Mouse (Mus musculus): ENCODE data around the gene Dennd4b.
A peak's percentile ranks its signal among the peaks of the same experiment; 100 is the strongest.
"Not testable (repeated sequence)": the region's sequence is repeated elsewhere in the genome, so short reads cannot be mapped to it uniquely, and the experiment has no call there.

The Dennd4b gene

GRCm38 (mm10) chr3:90253174-90253573 is 11.8 kb upstream of the Dennd4b start:
- not testable (repeated sequence) for DNase-seq (ENCODE audit: low read depth)

DNA sequence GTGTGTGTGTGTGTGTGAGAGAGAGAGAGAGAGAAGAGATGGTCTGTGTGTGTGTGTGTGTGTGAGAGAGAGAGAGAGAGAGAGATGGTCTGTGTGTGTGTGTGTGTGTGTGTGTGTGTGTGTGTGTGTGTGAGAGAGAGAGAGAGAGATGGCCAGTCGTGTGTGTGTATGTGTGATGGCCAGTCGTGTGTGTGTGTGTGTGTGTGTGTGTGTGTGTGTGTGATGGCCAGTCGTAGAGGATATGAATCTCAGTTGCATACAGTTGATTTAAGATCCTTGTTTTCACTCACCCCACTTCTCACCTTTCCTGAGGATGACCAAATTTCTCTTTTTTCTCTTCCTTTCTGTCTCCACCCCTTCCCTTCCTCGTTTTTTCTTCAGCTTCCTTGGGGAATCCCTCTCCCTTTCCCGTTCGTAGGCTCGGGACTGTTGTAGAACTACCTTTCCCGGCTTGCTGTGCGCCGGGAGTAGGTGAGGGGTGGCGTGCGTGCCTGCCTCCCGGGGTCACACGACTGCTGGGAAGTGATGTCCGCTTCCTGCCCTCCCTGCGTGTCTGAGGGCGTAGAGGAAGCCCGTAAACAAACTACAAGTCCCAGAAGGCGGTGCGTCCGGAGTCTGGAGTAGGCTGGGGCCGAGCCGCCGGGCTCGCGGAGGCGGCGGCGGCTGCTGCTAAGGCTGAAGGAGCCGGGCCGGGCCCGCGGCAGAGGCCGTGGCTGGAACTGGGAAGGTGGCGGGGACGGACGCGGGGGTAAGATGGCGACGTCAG is 11.1 kb upstream of the Dennd4b start, which contains the start of gene Crtc2:
TSS of gene Crtc2 (plus strand) at position 511 of the 766 bp plus-strand sequence.
- DNase-seq (ENCODE audit: low read depth), result peak; percentile 90

DNA sequence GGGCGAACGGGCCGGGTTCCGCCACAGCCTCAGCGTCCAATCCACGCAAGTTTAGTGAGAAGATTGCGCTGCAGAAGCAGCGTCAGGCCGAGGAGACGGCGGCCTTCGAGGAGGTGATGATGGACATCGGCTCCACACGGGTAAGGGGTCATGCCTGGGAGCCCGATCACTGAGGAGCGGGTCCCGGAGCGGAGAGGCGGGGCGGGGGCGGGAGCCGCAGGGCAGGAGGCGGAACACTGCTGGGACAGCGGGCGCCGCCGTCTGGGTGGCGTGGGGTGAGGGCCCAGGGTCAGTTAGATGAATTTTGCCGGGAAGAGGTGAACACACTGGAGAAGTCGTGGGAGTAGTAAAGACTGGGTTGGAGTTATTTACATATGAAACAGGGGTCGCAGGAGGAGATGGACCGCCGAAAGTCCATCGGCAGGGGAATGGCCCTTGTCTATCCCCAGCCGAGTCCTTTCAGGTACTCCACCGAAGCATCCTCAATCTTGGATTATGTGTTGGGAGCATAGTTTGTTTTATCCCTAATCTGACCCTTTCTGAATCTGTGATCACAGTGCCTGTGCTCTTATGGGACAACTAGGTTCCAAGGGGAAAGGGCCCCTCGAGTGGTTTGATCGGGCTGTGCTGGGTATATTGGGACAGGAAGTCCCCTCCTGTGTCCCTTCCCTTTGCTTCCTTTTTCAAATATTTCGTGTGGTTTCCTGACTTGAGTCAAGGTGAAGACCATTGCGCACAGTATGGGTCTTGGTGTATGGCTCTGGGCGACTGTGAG is 10.4 kb upstream of the Dennd4b start:
- DNase-seq (ENCODE audit: low read depth), result no peak

GRCm38 (mm10) chr3:90255194-90255565 is 9.8 kb upstream of the Dennd4b start:
- DNase-seq (ENCODE audit: low read depth), result no peak

- DNase-seq (ENCODE audit: low read depth), result no peak
Observed at GRCm38 (mm10) chr3:90255784-90256353, 9.1 kb upstream of the Dennd4b start.

DNA sequence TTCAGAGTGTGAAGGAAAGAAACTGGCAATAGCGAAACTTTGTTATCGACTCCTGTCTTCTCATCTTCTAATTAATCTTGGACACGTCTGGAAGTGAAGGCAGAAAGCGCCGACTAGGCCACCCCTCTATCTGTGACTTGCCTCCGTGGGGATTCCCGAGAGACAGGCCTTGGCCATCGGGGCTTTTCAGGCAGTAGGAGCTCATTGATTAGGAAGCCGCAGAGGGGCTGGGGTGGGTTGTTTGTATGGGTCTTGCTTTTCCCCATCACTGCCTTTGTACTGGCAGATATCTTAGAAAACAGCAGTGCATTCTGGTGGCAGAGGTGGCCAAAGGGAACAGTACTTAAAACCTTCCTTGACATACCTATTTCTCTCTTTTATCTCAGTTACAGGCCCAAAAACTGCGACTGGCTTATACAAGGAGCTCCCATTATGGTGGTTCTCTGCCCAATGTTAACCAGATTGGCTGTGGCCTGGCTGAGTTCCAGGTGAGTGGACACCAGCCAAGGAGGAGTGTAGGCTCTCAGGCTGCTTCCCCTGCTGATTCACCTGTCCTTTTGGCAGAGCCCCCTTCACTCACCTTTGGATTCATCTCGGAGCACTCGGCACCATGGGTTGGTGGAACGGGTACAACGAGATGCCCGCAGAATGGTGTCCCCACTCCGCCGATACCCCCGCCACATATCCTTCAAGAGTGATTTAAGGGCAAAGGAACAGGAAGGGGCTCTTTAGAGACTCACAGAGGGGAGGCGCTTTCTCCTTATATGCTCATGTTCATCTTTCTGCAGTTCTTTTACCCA is 8.1 kb upstream of the Dennd4b start:
- DNase-seq (ENCODE audit: low read depth), result no peak

- DNase-seq (ENCODE audit: low read depth), result no peak
Observed at GRCm38 (mm10) chr3:90258521-90258920, 6.5 kb upstream of the Dennd4b start.

DNA sequence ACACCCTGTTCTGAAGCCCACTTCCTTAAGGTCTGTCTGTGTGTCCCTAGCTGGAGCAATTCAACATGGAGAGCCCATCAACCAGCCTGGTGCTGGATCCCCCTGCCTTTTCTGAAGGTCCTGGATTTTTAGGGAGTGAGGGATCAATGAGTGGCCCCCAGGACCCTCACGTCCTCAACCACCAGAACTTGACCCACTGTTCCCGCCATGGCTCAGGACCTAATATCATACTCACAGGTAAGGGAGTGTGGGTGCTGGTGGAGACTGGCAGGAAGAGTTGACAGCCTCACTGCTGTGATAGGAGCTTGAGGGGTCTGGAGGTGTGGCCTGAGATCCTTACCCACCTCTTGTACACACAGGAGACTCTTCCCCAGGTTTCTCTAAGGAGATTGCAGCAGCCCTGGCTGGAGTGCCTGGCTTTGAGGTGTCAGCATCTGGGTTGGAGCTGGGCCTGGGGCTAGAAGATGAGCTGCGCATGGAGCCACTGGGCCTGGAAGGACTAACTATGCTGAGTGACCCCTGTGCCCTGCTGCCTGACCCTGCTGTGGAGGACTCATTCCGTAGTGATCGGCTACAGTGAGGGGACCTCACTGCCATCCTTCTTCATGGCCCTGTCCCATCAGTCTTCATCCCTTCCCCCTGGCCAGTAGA is 1.7 kb upstream of the Dennd4b start:
- DNase-seq (ENCODE audit: low read depth), result no peak

GRCm38 (mm10) chr3:90264687-90265033 is 325 bp upstream of the Dennd4b start:
- DNase-seq (ENCODE audit: low read depth), result no peak

GRCm38 (mm10) chr3:90265932-90266741 is 1.2 kb downstream of the Dennd4b start:
- DNase-seq (ENCODE audit: low read depth), result no peak

DNA sequence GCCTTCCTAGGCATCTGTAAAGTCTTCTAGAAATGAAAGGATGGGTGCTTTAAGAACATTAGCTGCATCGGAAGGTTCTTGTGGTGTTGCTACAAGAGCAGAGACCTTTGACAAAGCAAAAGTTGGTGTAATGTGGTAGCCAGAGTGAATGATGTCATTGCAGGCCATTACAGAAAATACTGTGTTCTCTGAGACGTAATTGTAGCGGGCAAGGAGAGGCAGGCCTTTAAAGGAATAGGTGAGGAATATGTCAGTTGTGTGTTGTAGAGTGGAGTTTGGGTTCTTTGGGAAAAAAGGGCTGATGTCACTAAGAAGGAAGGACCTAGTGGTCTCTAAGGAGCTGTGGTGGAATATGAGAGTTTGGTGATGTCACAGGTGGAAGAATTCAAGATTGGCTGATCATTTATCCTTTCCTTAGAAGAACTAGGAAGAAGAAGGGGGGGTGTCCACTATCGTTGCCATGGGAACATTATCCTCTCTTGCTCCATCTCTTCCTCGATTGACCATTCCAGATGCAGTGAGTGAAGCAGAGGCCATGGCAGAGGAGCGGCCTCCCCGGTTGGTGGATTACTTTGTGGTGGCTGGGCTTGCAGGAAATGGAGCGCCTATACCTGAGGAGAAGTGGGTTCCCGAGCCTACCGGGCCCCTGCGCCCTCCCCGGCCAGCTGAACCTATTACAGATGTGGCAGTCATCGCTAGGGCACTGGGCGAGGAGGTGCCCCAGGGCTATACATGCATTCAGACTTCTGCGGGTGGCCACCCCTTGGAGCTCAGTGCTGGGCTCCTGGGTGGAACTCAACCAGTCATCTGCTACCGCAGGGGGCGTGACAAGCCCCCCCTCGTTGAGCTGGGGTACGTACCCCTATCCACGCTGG is 2.2 kb downstream of the Dennd4b start:
- no peak for DNase-seq (ENCODE audit: low read depth)

GRCm38 (mm10) chr3:90268190-90268589 is 3.2 kb downstream of the Dennd4b start:
- DNase-seq (ENCODE audit: low read depth), result no peak

DNA sequence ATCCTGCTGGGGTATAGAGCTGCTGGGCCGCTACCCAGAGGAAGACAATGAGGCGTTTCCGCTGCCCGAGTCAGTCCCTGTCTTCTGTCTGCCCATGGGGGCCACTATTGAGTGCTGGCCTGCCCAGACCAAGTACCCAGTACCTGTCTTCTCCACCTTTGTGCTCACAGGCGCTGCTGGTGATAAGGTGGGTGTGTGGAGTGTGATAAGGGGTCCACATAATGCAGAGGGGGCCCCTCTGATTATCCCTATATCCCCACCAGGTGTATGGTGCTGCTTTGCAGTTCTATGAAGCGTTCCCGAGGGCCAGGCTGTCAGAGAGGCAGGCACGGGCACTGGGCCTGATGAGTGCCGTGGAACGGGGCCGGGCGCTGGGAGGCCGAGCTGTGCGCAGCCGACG is 4.0 kb downstream of the Dennd4b start:
- no peak for DNase-seq (ENCODE audit: low read depth)

DNA sequence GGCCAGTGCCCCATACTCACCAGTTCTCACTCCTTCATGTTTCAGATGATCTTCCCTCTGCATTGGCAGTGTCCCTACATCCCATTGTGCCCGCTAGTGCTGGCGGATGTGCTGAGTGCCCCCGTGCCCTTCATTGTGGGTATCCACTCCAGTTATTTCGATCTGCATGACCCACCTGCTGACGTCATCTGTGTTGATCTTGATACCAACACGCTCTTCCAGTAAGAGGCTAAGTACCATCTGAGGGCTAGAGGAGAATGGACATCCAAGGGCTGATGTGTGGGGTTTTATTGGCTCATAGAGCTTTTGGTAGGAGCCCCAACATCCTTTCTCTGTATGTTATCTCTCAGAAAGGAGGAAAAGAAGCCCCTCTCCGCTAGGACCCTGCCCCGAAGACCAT is 5.8 kb downstream of the Dennd4b start:
- no peak for DNase-seq (ENCODE audit: low read depth)

DNA sequence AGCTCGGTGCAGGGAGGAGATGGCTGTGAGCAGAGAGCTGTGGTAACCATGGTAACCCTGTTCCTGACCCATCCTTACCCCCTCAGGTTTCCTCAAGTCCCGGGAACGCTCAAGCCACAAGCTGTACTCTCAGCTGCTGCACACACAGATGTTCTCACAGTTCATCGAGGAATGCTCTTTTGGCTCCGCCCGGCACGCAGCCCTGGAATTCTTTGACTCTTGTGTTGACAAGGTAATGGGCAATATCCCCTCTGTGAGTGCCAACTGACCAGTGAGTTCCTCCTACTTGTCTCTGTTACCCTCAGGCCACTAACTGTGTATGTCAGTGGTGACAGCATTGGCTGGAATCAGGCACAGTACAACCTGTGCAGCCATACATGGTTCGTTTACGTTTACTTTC is 7.2 kb downstream of the Dennd4b start:
- DNase-seq (ENCODE audit: low read depth), result no peak

GRCm38 (mm10) chr3:90273855-90274254 is 8.9 kb downstream of the Dennd4b start:
- no peak for DNase-seq (ENCODE audit: low read depth)

- DNase-seq (ENCODE audit: low read depth), result no peak
Observed at GRCm38 (mm10) chr3:90275286-90275685, 10.3 kb downstream of the Dennd4b start.

DNA sequence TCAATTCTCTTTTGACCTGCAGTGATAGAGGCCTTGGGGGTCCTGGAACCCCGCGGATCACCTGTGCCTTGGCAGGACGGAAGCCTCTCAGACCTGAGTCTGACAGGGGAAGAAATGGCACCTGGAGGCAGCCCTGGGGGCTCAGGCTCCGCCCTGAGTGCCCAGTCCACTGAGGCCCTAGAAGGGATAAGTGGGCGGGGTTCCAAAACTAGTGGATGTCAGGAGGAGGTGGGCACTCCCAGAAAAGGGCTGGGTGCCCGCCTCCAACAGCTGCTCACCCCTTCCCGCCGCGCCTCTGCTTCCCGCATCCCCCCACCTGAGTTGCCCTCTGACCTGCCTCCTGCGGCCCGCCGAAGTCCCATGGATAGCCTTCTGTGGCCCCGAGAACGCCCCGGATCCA is 11.9 kb downstream of the Dennd4b start:
- DNase-seq (ENCODE audit: low read depth), result no peak

GRCm38 (mm10) chr3:90277793-90278192 is 12.8 kb downstream of the Dennd4b start:
- no peak for DNase-seq (ENCODE audit: low read depth)

DNA sequence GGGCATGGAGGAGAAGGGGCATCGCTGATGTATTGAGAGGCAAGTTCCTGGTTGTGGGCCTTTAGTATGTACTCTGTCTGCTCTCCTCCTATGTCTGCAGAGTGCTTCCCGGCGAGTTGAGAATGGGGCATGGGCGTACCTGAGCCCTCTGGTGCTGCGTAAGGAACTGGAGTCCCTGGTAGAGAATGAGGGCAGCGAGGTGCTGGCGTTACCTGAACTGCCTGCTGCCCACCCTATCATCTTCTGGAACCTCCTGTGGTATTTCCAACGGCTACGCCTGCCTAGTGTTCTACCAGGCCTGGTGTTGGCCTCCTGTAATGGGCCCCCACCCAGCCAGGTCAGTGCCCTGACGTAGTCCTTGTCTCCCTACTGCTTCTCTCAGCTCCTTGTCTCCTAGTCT is 13.2 kb downstream of the Dennd4b start:
- DNase-seq (ENCODE audit: low read depth), result no peak

Measured in c-Kit-positive CD71-positive TER-119-negative erythroid progenitor cells, embryonic 14.5 days (primary cell).